Mouse (Mus musculus) liver, postnatal 0 days (tissue): ENCODE data around the gene Lime1.
A peak's percentile ranks its signal among the peaks of the same experiment; 100 is the strongest.

ENCODE experiments used
- CTCF ChIP-seq: sonication (generic); IDR thresholded peaks from 2 replicates; pipeline ENCODE4 v1.5.1; 2016; ENCODE audit warnings: antibody characterized with exemption, low read depth
- EP300 ChIP-seq: IDR thresholded peaks from 2 replicates; pipeline ENCODE4 v1.6.1; 2016; ENCODE audit warnings: antibody characterized with exemption, low read depth, mild to moderate bottlenecking

GRCm38 (mm10) chr2:181375787-181376186 is 4.1 kb upstream of the Lime1 start:
- TF ChIP-seq CTCF (peak; percentile 71), EP300 (no peak)
